Mouse (Mus musculus) heart, embryonic 15.5 days (tissue): ENCODE data around the gene Prrt2. TPM values are rescaled to one million over a fixed set of nuclear protein-coding genes. Genes with fewer than 3 reads are reported as not detected.

Experiments
- ATAC-seq: fragments of 200-750 bp; cut with Nextera tagmentation; replicated peaks from 2 replicates; pipeline ENCODE4 v1.8.0; 2017; ENCODE audit warnings: low read depth, moderate TSS enrichment; ENCODE audit not compliant: insufficient number of reproducible peaks, insufficient read depth, low FRiP score
- H3K27ac ChIP-seq: fragments of 300-500 bp; sonication (generic); 2 replicates; pipeline ENCODE4 v1.5.1; 2015; ENCODE audit warnings: mild to moderate bottlenecking, inconsistent platforms
- H3K27me3 ChIP-seq: fragments of 300-500 bp; sonication (generic); 2 replicates; pipeline ENCODE4 v1.6.1; 2015; ENCODE audit warnings: inconsistent platforms
- H3K36me3 ChIP-seq: fragments of 300-500 bp; sonication (generic); 2 replicates; pipeline ENCODE4 v1.6.1; 2015; ENCODE audit warnings: mild to moderate bottlenecking, inconsistent platforms
- H3K4me1 ChIP-seq: fragments of 300-500 bp; sonication (generic); replicated peaks from 2 replicates; pipeline ENCODE4 v1.6.1; 2015; ENCODE audit warnings: inconsistent platforms
- H3K4me2 ChIP-seq: fragments of 300-500 bp; sonication (generic); 2 replicates; pipeline ENCODE4 v1.6.1; 2015; ENCODE audit warnings: inconsistent platforms, mild to moderate bottlenecking, moderate library complexity
- H3K4me3 ChIP-seq: fragments of 300-500 bp; sonication (generic); 2 replicates; pipeline ENCODE4 v1.5.1; 2015; ENCODE audit warnings: mild to moderate bottlenecking, inconsistent platforms
- H3K9ac ChIP-seq: fragments of 300-500 bp; sonication (generic); 2 replicates; pipeline ENCODE4 v1.6.1; 2015; ENCODE audit warnings: mild to moderate bottlenecking, inconsistent platforms
- H3K9me3 ChIP-seq: fragments of 300-500 bp; sonication (generic); replicated peaks from 2 replicates; pipeline ENCODE4 v1.6.1; 2016; ENCODE audit warnings: inconsistent platforms
- WGBS: fragments of 180-500 bp; shearing (Covaris S2); methylation state at CpG from one replicate; pipeline ENCODE4 v1.1.7; 2015; ENCODE audit warnings: mixed read lengths; 5-methylcytosine and 5-hydroxymethylcytosine counted together
- polyA plus RNA-seq: library from polyadenylated mRNA; unstranded; fragments of >200 nt; fragmentation: Nextera tagmentation; extraction: Ambion mirVana; gene quantifications from 2 replicates; pipeline ENCODE4 v1.2.1, GENCODE M21; 2015

Gene Prrt2
- polyA plus RNA-seq: 1.9 and 4.1 TPM in 2 replicates

DNA sequence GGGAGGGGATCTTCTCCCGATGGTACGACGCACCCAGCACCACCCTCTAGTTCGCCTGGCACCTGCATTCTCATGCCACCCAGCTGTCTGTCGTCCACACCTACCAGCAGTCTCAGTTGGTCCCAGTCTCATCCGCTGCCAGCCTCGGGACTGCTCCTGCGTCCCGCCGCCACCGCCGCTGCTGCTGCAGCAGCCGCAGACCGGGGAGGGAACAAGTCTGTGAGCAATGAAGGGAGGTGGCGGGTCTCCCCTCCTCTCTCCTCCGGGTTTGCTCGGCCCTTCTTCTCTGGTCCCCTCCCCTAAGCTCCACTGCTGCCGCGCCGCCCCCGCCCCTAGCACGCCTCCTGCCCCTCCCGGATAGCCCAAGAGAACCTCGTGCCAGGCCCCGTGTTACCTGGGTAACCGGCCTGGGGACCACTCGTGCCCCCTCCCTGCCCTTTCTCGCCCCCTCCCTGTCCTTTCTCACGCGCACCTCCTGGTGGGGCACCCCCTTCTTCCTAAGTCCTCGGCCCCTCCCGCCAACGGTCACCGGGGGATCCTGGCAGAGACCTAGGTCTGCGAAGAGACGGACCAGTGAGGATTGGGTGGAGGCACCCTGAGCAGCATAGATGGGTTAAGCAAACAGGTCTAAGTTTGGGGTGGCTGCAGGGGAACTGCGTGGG is at the start of gene Prrt2, which contains the start of gene Gm42742:
Gene Prrt2, minus strand, starts transcription at position 311 of the 662 bp plus-strand sequence.
Gene Gm42742, minus strand, starts transcription at position 197 of the 662 bp plus-strand sequence.
- H3K27ac ChIP-seq: peak within 1 kb of the TSS; percentile 44
- H3K4me2 ChIP-seq: peak within 1 kb of the TSS; percentile 82
- no peaks in the 10 kb centered on the region for H3K27me3 ChIP-seq
- ATAC-seq: no peak
- H3K4me1 ChIP-seq: peaks cover 68% of the 10 kb centered on the region
- no peaks in the 10 kb centered on the region for H3K9me3 ChIP-seq
- H3K36me3 ChIP-seq: peaks cover 20% of the 10 kb centered on the region
- H3K4me3 ChIP-seq: peak within 1 kb of the TSS; percentile 53
- H3K9ac ChIP-seq: peak within 1 kb of the TSS; percentile 66
- 1% methylated on average over 37 of the region's 37 CpGs for WGBS

- no peaks in the 10 kb centered on the region for H3K4me1 ChIP-seq
- no peak for ATAC-seq
- 45% methylated on average over 4 of the region's 4 CpGs for WGBS
- no peak overlapping the region for H3K4me3 ChIP-seq
- no peak overlapping the region for H3K4me2 ChIP-seq
- H3K9me3 ChIP-seq: no peaks in the 10 kb centered on the region
- H3K27ac ChIP-seq: no peak overlapping the region
- H3K36me3 ChIP-seq: no peaks in the 10 kb centered on the region
- H3K27me3 ChIP-seq: no peaks in the 10 kb centered on the region
- no peak overlapping the region for H3K9ac ChIP-seq
These were observed 45.3 kb upstream of the Prrt2 start for GRCm38 (mm10) chr7:127066317-127066716.

DNA sequence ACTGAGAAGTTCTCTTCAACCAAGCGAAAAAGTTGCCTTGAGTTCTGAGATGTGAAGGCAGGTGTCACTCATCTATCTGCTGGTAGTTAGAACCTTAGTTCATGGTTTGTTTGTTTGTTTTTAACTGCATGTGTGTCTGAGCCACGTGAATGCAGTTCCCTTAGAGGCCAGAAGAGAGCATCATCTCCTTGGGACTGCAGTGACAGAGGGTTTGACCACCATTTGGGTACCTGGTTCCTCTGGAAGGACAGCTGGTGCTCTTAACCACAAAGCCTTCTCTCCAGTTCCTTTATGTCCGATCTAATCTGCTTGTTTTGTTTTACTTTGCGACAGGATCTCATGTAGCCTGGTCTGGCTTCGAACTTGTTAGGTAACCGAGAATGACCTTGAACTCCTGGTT is 44.5 kb upstream of the Prrt2 start:
- no peak overlapping the region for H3K27ac ChIP-seq
- no peak overlapping the region for H3K9ac ChIP-seq
- no peaks in the 10 kb centered on the region for H3K36me3 ChIP-seq
- H3K4me2 ChIP-seq: no peak overlapping the region
- WGBS: 85% methylated on average over 6 of the region's 6 CpGs
- H3K27me3 ChIP-seq: no peaks in the 10 kb centered on the region
- H3K4me1 ChIP-seq: no peaks in the 10 kb centered on the region
- H3K4me3 ChIP-seq: no peak overlapping the region
- no peaks in the 10 kb centered on the region for H3K9me3 ChIP-seq
- no peak for ATAC-seq

DNA sequence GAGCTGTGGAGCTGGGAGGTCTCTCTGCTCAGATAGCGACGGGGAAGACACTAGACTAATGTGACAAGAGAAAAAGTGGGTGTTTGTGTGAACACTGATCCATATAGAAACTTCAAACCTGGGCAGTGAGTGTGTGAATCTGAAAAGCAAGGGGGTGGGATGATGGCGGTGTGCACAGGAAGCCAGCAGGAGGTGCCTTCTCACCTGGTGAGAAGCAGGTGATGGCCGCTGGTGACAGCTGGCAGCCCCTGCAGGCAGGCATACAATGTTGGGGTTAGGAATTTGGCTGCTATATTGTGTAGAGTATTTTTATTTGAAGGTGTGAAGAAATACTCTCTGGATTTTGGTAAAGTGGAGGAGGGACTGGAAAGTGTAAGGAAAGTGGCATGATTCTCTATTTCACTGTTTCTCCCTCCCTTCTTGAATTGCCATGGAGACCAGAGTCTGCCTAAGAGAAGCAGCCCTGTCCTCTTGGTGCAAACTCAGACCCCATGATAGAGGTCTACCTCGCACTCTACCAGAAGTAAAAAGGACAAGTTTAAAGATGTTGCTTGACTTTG is 34.1 kb upstream of the Prrt2 start:
- Histone ChIP-seq H3K9ac (no peak overlapping the region), H3K4me1 (no peaks in the 10 kb centered on the region), H3K27ac (no peak overlapping the region), H3K36me3 (no peaks in the 10 kb centered on the region), H3K27me3 (0 out of 2 replicates have a peak, but pooled peaks cover 8% of the 10 kb centered on the region), H3K4me3 (no peak overlapping the region), H3K9me3 (no peaks in the 10 kb centered on the region), H3K4me2 (no peak overlapping the region)
- 71% methylated on average over 5 of the region's 5 CpGs for WGBS
- ATAC-seq: no peak

DNA sequence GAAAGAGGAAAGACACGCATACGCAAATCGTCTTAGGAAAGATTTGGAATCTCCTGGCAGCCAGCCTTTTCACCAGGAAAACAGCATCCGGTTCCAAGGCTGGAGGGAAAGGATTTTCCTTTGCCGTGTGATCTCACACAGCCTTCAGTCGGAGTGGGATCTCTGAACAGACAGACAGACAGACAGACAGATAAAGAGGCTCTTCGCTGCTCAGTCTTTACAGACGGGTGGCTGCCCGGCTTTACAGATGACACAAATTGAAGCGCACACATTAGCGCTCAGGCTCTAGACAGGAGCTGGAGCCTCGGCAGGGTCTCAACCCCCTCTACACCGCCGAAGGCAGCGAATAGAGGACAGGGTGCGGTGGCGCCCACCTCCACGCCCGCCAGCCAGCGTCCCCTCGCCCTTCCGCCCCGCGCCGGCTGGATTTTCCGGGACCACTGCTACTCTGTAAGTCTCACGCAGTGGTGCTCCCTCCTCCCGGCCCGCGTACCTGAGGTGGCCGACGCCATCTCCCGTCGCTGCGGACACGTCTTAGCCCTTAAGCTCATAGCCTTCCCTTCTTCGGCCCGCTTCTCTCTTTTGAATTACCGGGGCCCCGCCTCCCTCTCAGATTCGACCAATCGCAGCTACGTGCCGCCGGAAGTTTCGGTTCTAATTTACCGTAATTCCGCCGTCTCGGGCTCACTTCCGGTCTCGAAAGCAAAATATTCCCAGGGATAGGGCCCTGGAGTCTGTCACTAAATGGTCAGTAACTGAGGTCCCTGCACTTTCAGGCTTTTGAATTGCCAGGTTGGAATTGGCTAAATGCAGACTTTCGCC is 21.1 kb upstream of the Prrt2 start, which contains the start of gene Kif22:
Gene Kif22, minus strand, starts transcription at position 621 of the 822 bp plus-strand sequence.
- Histone ChIP-seq H3K9me3 (no peaks in the 10 kb centered on the region), H3K36me3 (peaks cover 11% of the 10 kb centered on the region), H3K4me2 (peak within 1 kb of the TSS; percentile 85), H3K9ac (peak within 1 kb of the TSS; percentile 82), H3K4me3 (peak within 1 kb of the TSS; percentile 91), H3K27ac (peak within 1 kb of the TSS; percentile 79), H3K27me3 (no peaks in the 10 kb centered on the region), H3K4me1 (peaks cover 21% of the 10 kb centered on the region)
- peak; percentile 80 for ATAC-seq
- WGBS: under 1% methylated on average over 53 of the region's 53 CpGs

- no peak for ATAC-seq
- WGBS: 67% methylated on average over 1 of the region's 1 CpGs
- H3K36me3 ChIP-seq: peaks cover 64% of the 10 kb centered on the region
These were observed 10.2 kb upstream of the Prrt2 start for GRCm38 (mm10) chr7:127031244-127031643.

GRCm38 (mm10) chr7:127030172-127030571 is 9.2 kb upstream of the Prrt2 start:
- H3K4me3 ChIP-seq: no peak overlapping the region
- no peak overlapping the region for H3K4me2 ChIP-seq
- no peak overlapping the region for H3K9ac ChIP-seq
- peaks cover 9% of the 10 kb centered on the region for H3K4me1 ChIP-seq
- 94% methylated on average over 1 of the region's 1 CpGs for WGBS
- no peaks in the 10 kb centered on the region for H3K9me3 ChIP-seq
- no peak overlapping the region for H3K27ac ChIP-seq
- no peak for ATAC-seq
- H3K36me3 ChIP-seq: peaks cover 58% of the 10 kb centered on the region
- no peaks in the 10 kb centered on the region for H3K27me3 ChIP-seq

More at GRCm38 (mm10) chr7:127031244-127031643, 10.2 kb upstream of the Prrt2 start:
- Histone ChIP-seq H3K4me2 (no peak overlapping the region), H3K9me3 (no peaks in the 10 kb centered on the region), H3K27me3 (no peaks in the 10 kb centered on the region), H3K4me3 (no peak overlapping the region), H3K27ac (no peak overlapping the region), H3K4me1 (peaks cover 9% of the 10 kb centered on the region), H3K9ac (no peak overlapping the region)

GRCm38 (mm10) chr7:127027885-127028284 is 6.9 kb upstream of the Prrt2 start:
- Histone ChIP-seq H3K27me3 (no peaks in the 10 kb centered on the region), H3K4me2 (peak overlapping the region; percentile 94), H3K4me1 (peaks cover 31% of the 10 kb centered on the region), H3K9me3 (no peaks in the 10 kb centered on the region), H3K4me3 (peak overlapping the region; percentile 93), H3K27ac (peak overlapping the region; percentile 99), H3K9ac (peak overlapping the region; percentile 53), H3K36me3 (peaks cover 47% of the 10 kb centered on the region)
- ATAC-seq: no peak
- WGBS: 64% methylated on average over 8 of the region's 8 CpGs

- H3K9me3 ChIP-seq: no peaks in the 10 kb centered on the region
- H3K4me1 ChIP-seq: peaks cover 38% of the 10 kb centered on the region
- H3K36me3 ChIP-seq: peaks cover 47% of the 10 kb centered on the region
- peak within 1 kb of the TSS; percentile 99 for H3K9ac ChIP-seq
- H3K4me2 ChIP-seq: peak within 1 kb of the TSS; percentile 94
- 1% methylated on average over 31 of the region's 63 CpGs for WGBS
- H3K4me3 ChIP-seq: peak within 1 kb of the TSS; percentile 93
- H3K27me3 ChIP-seq: no peaks in the 10 kb centered on the region
- H3K27ac ChIP-seq: peak within 1 kb of the TSS; percentile 99
- ATAC-seq: peak; percentile 91
These were observed 6.1 kb upstream of the Prrt2 start, which contains the start of gene Maz for GRCm38 (mm10) chr7:127026984-127027726. Gene Maz, minus strand, starts transcription at chr7:127027037.

- peak; percentile 5 for ATAC-seq
- peak overlapping the region; percentile 94 for H3K4me2 ChIP-seq
- peak overlapping the region; percentile 93 for H3K4me3 ChIP-seq
- H3K36me3 ChIP-seq: peaks cover 43% of the 10 kb centered on the region
- peaks cover 43% of the 10 kb centered on the region for H3K4me1 ChIP-seq
- peak overlapping the region; percentile 99 for H3K9ac ChIP-seq
- H3K27me3 ChIP-seq: no peaks in the 10 kb centered on the region
- no peaks in the 10 kb centered on the region for H3K9me3 ChIP-seq
- 2% methylated on average over 10 of the region's 48 CpGs for WGBS
- H3K27ac ChIP-seq: peak overlapping the region; percentile 99
These were observed 5.6 kb upstream of the Prrt2 start for GRCm38 (mm10) chr7:127026616-127026983.
